ENCODE assay signal across 8 mouse cellular contexts in the genomic region with DNA sequence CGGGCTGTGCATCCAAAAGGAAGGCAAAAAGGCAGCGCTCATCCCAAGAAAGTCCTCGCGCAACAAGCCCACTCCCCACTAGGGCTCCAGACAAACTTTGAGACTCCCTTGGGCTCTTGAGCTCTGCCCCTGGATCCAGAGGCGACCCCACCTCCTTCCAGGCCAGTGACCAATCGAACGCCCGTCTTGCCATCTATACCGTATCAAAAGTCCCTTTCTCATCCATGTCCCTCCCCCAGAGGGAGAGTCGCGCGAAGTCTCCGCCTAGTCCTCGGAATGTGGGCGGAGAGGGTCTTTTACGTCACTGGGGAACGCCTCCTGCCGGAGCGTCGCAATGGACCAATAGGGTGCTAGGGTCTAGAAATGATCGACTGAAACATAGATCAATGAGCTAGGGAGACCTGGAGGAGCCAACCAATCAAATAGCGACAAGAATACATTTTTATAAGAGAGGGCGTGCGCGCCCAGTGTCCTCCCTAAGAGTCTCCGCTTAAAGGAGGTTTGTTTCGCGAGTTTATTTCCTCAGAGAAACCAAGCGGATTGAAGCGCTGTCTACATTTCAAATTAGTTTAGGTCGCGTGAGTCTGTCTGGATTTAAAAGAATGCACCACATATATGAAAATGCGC. TPM values are rescaled to one million over a fixed set of nuclear protein-coding genes. Genes with fewer than 3 reads are reported as not detected.
DNase-seq lines count a peak whose midpoint lies in the region; ATAC-seq and TF ChIP-seq lines count a peak whose summit lies in the region.

A gene (minus strand): TSS at position 106 of the 627 bp plus-strand sequence.

- peak; percentile 71; the same call in 1 of the 2 replicates for TF ChIP-seq POLR2A in cerebellum, adult 2 months (IDR thresholded peaks at IDR 0.05; ENCODE audit: borderline replicate concordance, insufficient read depth, low read length)

- no peaks in the 10 kb centered on the region for H3K4me1 ChIP-seq in G1E (ENCODE audit: insufficient read depth, low read depth, low read length)
- H3K4me1 ChIP-seq in cerebellum, adult 2 months (ENCODE audit: control insufficient read depth, insufficient read depth, low read length) = no peaks in the 10 kb centered on the region
- H3K4me1 ChIP-seq in forebrain, embryonic 16.5 days (replicated peaks; ENCODE audit: control insufficient read depth, insufficient read depth, low read length) = peaks cover 15% of the 10 kb centered on the region
- H3K4me1 ChIP-seq in liver, postnatal 0 days (ENCODE audit: insufficient read depth) = peaks cover 14% of the 10 kb centered on the region
- H3K4me1 ChIP-seq in neural tube, embryonic 13.5 days (replicated peaks) = peaks cover 17% of the 10 kb centered on the region

- no peak for TF ChIP-seq CTCF in G1E (IDR thresholded peaks at IDR 0.05; ENCODE audit: low read depth, low read length)
- TF ChIP-seq CTCF in cerebellum, adult 2 months (IDR thresholded peaks at IDR 0.05; ENCODE audit: borderline replicate concordance, insufficient read depth, low read depth, low read length) = no peak
- peak; percentile 21; the same call in 1 of the 2 replicates for TF ChIP-seq CTCF in liver, postnatal 0 days (IDR thresholded peaks at IDR 0.05; ENCODE audit: low read depth)

- H3K4me2 ChIP-seq in forebrain, embryonic 16.5 days (ENCODE audit: low read length) = peak within 1 kb of the TSS; percentile 70
- H3K4me2 ChIP-seq in liver, postnatal 0 days (ENCODE audit: low read depth, low read length) = peak within 1 kb of the TSS; percentile 87
- peak within 1 kb of the TSS; percentile 82 for H3K4me2 ChIP-seq in neural tube, embryonic 13.5 days

- no peak within 1 kb of the TSS for H3K27ac ChIP-seq in cerebellum, adult 2 months (ENCODE audit: insufficient read depth, low read length)
- H3K27ac ChIP-seq in forebrain, embryonic 16.5 days (ENCODE audit: low read length) = peak within 1 kb of the TSS; percentile 58
- H3K27ac ChIP-seq in liver, postnatal 0 days (ENCODE audit: low read depth) = peak within 1 kb of the TSS; percentile 77
- peak within 1 kb of the TSS; percentile 79 for H3K27ac ChIP-seq in neural tube, embryonic 13.5 days (replicated peaks)

- DNase-seq in G1E (ENCODE audit: low spot score) = peak; percentile 8
- peak; percentile 95 to 98 for DNase-seq in cerebellum, adult 2 months
- peak; percentile 98 for DNase-seq in heart, postnatal 25 days (ENCODE audit: low spot score)
- DNase-seq in layer of hippocampus, adult 11-12 months (ENCODE audit: low spot score) = peak; percentile 98
- DNase-seq in liver, postnatal 0 days = peak; percentile 96
- peak; percentile 99 for DNase-seq in telencephalon, adult 2 months (ENCODE audit: low read depth, low spot score)

- intact Hi-C loops in heart, postnatal 25 days (cut with DNase I) = no loop called here

- peak; percentile 65; the same call in 1 of the 2 replicates for TF ChIP-seq EP300 in liver, postnatal 0 days (IDR thresholded peaks at IDR 0.05; ENCODE audit: low read depth)

- WGBS in cerebellum, adult 2 months = under 1% methylated on average over 33 of the region's 33 CpGs
- WGBS in forebrain, embryonic 16.5 days = under 1% methylated on average over 33 of the region's 33 CpGs
- WGBS in liver, postnatal 0 days (ENCODE audit: insufficient replicate concordance) = under 1% methylated on average over 33 of the region's 33 CpGs
- WGBS in neural tube, embryonic 13.5 days = under 1% methylated on average over 33 of the region's 33 CpGs

- peak; percentile 73 for ATAC-seq in G1E (ENCODE audit: extremely low read depth, insufficient number of reproducible peaks, low FRiP score, poor library complexity, severe bottlenecking)
- peak; percentile 99 for ATAC-seq in forebrain, embryonic 16.5 days
- ATAC-seq in liver, postnatal 0 days = peak; percentile 99
- peak; percentile 99 for ATAC-seq in neural tube, embryonic 13.5 days (ENCODE audit: low read depth)

- H3K27me3 ChIP-seq in G1E (ENCODE audit: insufficient read depth, low read length) = peaks cover 9% of the 10 kb centered on the region
- no peaks in the 10 kb centered on the region for H3K27me3 ChIP-seq in cerebellum, adult 2 months (ENCODE audit: control insufficient read depth, insufficient read depth, low read length)
- no peaks in the 10 kb centered on the region for H3K27me3 ChIP-seq in forebrain, embryonic 16.5 days (replicated peaks; ENCODE audit: control insufficient read depth, insufficient read depth, low read length)
- H3K27me3 ChIP-seq in liver, postnatal 0 days (ENCODE audit: insufficient read depth, low read length) = no peaks in the 10 kb centered on the region
- peaks cover 6% of the 10 kb centered on the region; the same call in 1 of the 2 replicates for H3K27me3 ChIP-seq in neural tube, embryonic 13.5 days

- peak within 1 kb of the TSS; percentile 23; the same call in 1 of the 2 replicates for H3K4me3 ChIP-seq in G1E (ENCODE audit: low read depth, low read length)
- H3K4me3 ChIP-seq in cerebellum, adult 2 months (replicated peaks; ENCODE audit: insufficient read depth, low read depth, low read length) = peak within 1 kb of the TSS; percentile 79
- H3K4me3 ChIP-seq in forebrain, embryonic 16.5 days (replicated peaks; ENCODE audit: low read length) = peak within 1 kb of the TSS; percentile 79
- peak within 1 kb of the TSS; percentile 69 for H3K4me3 ChIP-seq in liver, postnatal 0 days (ENCODE audit: low read depth, low read length)
- H3K4me3 ChIP-seq in neural tube, embryonic 13.5 days = peak within 1 kb of the TSS; percentile 73

- H3K36me3 ChIP-seq in G1E (replicated peaks) = no peaks in the 10 kb centered on the region
- no peaks in the 10 kb centered on the region for H3K36me3 ChIP-seq in forebrain, embryonic 16.5 days (ENCODE audit: control insufficient read depth, insufficient read depth)
- H3K36me3 ChIP-seq in liver, postnatal 0 days (replicated peaks; ENCODE audit: insufficient read depth, low read length) = no peaks in the 10 kb centered on the region; the same call in 1 of the 2 replicates
- H3K36me3 ChIP-seq in neural tube, embryonic 13.5 days = no peaks in the 10 kb centered on the region

- H3K9me3 ChIP-seq in G1E (replicated peaks) = peaks cover 3% of the 10 kb centered on the region; the same call in 1 of the 2 replicates
- no peaks in the 10 kb centered on the region for H3K9me3 ChIP-seq in forebrain, embryonic 16.5 days (ENCODE audit: control insufficient read depth, low read length)
- no peaks in the 10 kb centered on the region for H3K9me3 ChIP-seq in liver, postnatal 0 days (ENCODE audit: low read length)
- H3K9me3 ChIP-seq in neural tube, embryonic 13.5 days = no peaks in the 10 kb centered on the region

- peak within 1 kb of the TSS; percentile 69 for H3K9ac ChIP-seq in forebrain, embryonic 16.5 days (replicated peaks; ENCODE audit: low read depth, low read length)
- H3K9ac ChIP-seq in liver, postnatal 0 days (replicated peaks) = peak within 1 kb of the TSS; percentile 79
- H3K9ac ChIP-seq in neural tube, embryonic 13.5 days = peak within 1 kb of the TSS; percentile 80

RNA-seq across cellular contexts. Expression of the gene that starts here (rescaled TPM):
- not detected in 2 replicates for total RNA-seq in G1E (2014; fragmentation: Nextera tagmentation)
- total RNA-seq in G1E (2017) = 0.06 and 0.16 TPM in 2 replicates
- not detected in 2 replicates for polyA plus RNA-seq in G1E (2012)
- 4.9 and 5.4 TPM in 2 replicates for polyA plus RNA-seq in cerebellum, adult 2 months (2012; rRNA removed)
- polyA plus RNA-seq in forebrain, embryonic 16.5 days (2015; fragmentation: Nextera tagmentation; extraction: Ambion mirVana) = 3.0 and 3.9 TPM in 2 replicates
- total RNA-seq in heart, postnatal 25 days (2021) = 10 to 100 TPM; 23.9 to 28.5 TPM
- 2.1 TPM in 2 replicates for polyA plus RNA-seq in liver, postnatal 0 days (2015; fragmentation: Nextera tagmentation; extraction: Ambion mirVana)
- polyA plus RNA-seq in neural tube, embryonic 13.5 days (2015; fragmentation: Nextera tagmentation; extraction: Ambion mirVana) = 5.7 and 7.5 TPM in 2 replicates

Comparison
In these comparisons a context has a peak if more than half of its experiments do, and no peak if none do; other contexts are left out.
1. RNA of the gene that starts here (total RNA-seq): 23.9 to 28.5 TPM in heart, postnatal 25 days; 0.06 to 0.16 TPM in G1E; every median in the first group is over 10 times any median in the second.
2. Peak in DNase-seq, ATAC-seq and H3K4me3 ChIP-seq in G1E; RNA of the gene not detected or under 1 TPM.
3. DNase-seq: peak in every context shown above with its lines; median percentile 99 in telencephalon, adult 2 months; 98 in heart, postnatal 25 days; 98 in layer of hippocampus, adult 11-12 months; 96 in cerebellum, adult 2 months; 96 in liver, postnatal 0 days; 8 in G1E.
4. H3K4me3 ChIP-seq: peak in every context shown above with its lines; median percentile 79 in cerebellum, adult 2 months; 79 in forebrain, embryonic 16.5 days; 73 in neural tube, embryonic 13.5 days; 69 in liver, postnatal 0 days; 23 in G1E.
5. Peak in every context shown above with its lines, with median percentiles within 50 percentile points of each other: ATAC-seq, H3K4me2 ChIP-seq and H3K9ac ChIP-seq.